Mouse (Mus musculus) neural tube, embryonic 13.5 days (tissue): Measurements from ENCODE around the gene Klhl12. TPM values are rescaled to one million over a fixed set of nuclear protein-coding genes. Genes with fewer than 3 reads are reported as not detected.
"Not testable (repeated sequence)": the region's sequence is repeated elsewhere in the genome, so short reads cannot be mapped to it uniquely, and the experiment has no call there.

Experiments used
- ATAC-seq: fragments of 200-750 bp; cut with Nextera tagmentation; 2 replicates; pipeline ENCODE4 v1.8.0; 2017; ENCODE audit warnings: low read depth, mild to moderate bottlenecking, moderate TSS enrichment, moderate library complexity
- H3K27ac ChIP-seq: fragments of 300-500 bp; sonication (generic); replicated peaks from 2 replicates; pipeline ENCODE4 v1.5.1; 2015; ENCODE audit warnings: moderate library complexity, mild to moderate bottlenecking, inconsistent platforms
- H3K27me3 ChIP-seq: fragments of 300-500 bp; sonication (generic); 2 replicates; pipeline ENCODE4 v1.6.1; 2015; ENCODE audit warnings: mild to moderate bottlenecking, inconsistent platforms
- H3K36me3 ChIP-seq: fragments of 300-500 bp; sonication (generic); 2 replicates; pipeline ENCODE4 v1.6.1; 2015; ENCODE audit warnings: mild to moderate bottlenecking, inconsistent platforms
- H3K4me1 ChIP-seq: fragments of 300-500 bp; sonication (generic); replicated peaks from 2 replicates; pipeline ENCODE4 v1.6.1; 2015; ENCODE audit warnings: inconsistent platforms
- H3K4me2 ChIP-seq: fragments of 300-500 bp; sonication (generic); 2 replicates; pipeline ENCODE4 v1.6.1; 2015; ENCODE audit warnings: inconsistent platforms, mild to moderate bottlenecking, moderate library complexity
- H3K4me3 ChIP-seq: fragments of 300-500 bp; sonication (generic); 2 replicates; pipeline ENCODE4 v1.5.1; 2015; ENCODE audit warnings: mild to moderate bottlenecking, inconsistent platforms
- H3K9ac ChIP-seq: fragments of 300-500 bp; sonication (generic); 2 replicates; pipeline ENCODE4 v1.6.1; 2015; ENCODE audit warnings: moderate library complexity, mild to moderate bottlenecking, inconsistent platforms
- H3K9me3 ChIP-seq: fragments of 300-500 bp; sonication (generic); 2 replicates; pipeline ENCODE4 v1.6.1; 2016; ENCODE audit warnings: inconsistent platforms
- WGBS: fragments of 180-500 bp; shearing (Covaris S2); methylation state at CpG from one replicate; pipeline ENCODE4 v1.1.7; 2015; 5-methylcytosine and 5-hydroxymethylcytosine counted together
- polyA plus RNA-seq: library from polyadenylated mRNA; unstranded; fragments of >200 nt; fragmentation: Nextera tagmentation; extraction: Ambion mirVana; gene quantifications from 2 replicates; pipeline ENCODE4 v1.2.1, GENCODE M21; 2015

Gene Klhl12
- polyA plus RNA-seq, 1 experiment from 2014 or later: 31.4 TPM

DNA sequence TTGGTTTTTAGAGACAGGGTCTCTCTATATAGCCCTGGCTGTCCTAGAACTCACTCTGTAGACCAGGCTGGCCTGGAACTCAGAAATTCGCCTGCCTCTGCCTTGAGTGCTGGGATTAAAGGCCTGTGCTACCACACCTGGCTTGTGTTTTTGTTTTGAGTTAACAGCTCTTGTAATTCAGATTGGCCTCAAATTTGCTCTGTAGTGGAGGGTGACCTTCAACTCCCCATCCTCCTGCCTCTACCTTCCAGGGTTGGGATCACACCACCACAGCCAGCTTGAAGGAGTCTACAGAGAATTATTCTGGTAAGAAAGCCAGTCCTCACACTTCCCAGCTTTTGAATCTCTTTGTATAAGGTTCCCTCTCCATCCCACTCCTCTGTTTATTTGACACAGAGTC, 45.6 kb downstream of the Klhl12 start:
- H3K36me3 ChIP-seq: peaks cover 27% of the 10 kb centered on the region
- no peak overlapping the region for H3K4me3 ChIP-seq
- no peak overlapping the region for H3K4me2 ChIP-seq
- H3K9ac ChIP-seq: no peak overlapping the region
- H3K27ac ChIP-seq: no peak overlapping the region
- ATAC-seq: no peak
- 100% methylated on average over 1 of the region's 1 CpGs for WGBS
- H3K4me1 ChIP-seq: peaks cover 4% of the 10 kb centered on the region
- no peaks in the 10 kb centered on the region for H3K27me3 ChIP-seq
- no peaks in the 10 kb centered on the region for H3K9me3 ChIP-seq

DNA sequence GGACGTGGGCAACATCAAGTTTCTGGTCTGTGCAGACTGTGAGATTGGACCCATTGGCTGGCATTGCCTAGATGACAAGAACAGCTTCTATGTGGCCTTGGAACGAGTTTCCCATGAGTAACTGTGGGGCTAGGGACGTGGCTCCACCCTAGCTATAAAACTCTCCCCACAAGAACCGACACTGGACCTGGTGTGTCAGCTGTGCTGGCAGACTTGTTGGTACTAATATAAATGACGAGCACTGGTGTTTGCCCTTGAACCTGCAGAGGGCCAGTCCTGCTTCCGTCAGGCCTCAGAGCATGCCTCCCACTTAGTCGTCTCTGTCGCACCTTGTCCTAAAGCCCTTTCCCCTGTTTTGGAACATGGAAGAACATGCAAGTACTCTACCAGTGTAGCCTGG, 50.9 kb downstream of the Klhl12 start:
- no peak overlapping the region for H3K4me3 ChIP-seq
- H3K4me1 ChIP-seq: no peaks in the 10 kb centered on the region
- peaks cover 53% of the 10 kb centered on the region for H3K36me3 ChIP-seq
- H3K9me3 ChIP-seq: no peaks in the 10 kb centered on the region
- WGBS: 95% methylated on average over 8 of the region's 8 CpGs
- no peaks in the 10 kb centered on the region for H3K27me3 ChIP-seq
- H3K4me2 ChIP-seq: no peak overlapping the region
- no peak overlapping the region for H3K9ac ChIP-seq
- H3K27ac ChIP-seq: no peak overlapping the region
- no peak for ATAC-seq

DNA sequence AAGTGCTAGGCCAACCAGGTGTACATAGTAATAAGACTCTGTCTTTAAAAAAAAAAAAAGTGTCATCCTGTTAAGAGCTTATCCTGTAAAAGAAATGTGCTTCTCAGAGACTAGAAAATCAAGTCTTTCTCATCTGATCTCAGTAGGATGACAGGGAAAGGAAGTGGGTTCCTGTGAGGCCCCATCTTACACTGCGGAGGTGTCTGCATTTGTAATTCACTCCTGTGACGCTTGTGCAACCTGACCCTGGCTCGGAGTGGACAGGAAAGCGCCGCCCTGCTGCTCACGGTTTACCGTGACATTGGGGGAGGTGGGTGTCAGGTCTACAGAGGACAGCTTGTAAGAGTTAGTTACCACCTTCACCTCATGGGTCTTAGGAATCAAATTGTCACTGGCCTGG, 54.7 kb downstream of the Klhl12 start:
- no peak overlapping the region for H3K4me2 ChIP-seq
- no peak overlapping the region for H3K9ac ChIP-seq
- no peak overlapping the region for H3K27ac ChIP-seq
- H3K4me1 ChIP-seq: peaks cover 24% of the 10 kb centered on the region
- H3K9me3 ChIP-seq: no peaks in the 10 kb centered on the region
- WGBS: 66% methylated on average over 7 of the region's 7 CpGs
- no peak overlapping the region for H3K4me3 ChIP-seq
- H3K36me3 ChIP-seq: peaks cover 41% of the 10 kb centered on the region
- ATAC-seq: no peak
- H3K27me3 ChIP-seq: peaks cover 37% of the 10 kb centered on the region

DNA sequence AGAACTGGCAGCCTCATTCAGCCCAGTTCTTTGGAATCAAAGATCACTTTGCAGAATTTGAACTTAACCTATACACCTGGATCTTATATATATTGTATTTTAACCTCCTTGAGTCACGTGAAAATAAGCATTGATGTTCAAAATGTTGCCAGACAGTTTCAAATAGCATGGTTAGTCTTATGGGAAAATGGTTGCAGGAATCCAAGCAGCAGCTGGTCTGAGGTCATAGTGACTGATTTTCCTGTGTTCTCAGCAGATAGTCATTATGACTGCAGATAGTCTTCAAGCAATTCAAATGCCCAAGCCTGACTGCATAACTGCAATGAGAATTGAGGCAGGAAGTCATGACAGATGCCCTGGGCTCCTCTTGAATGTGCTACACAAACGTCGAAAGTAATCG, 56.9 kb downstream of the Klhl12 start:
- H3K9me3 ChIP-seq: no peaks in the 10 kb centered on the region
- 0 out of 2 replicates have a peak overlapping the region, but pooled peaks have one; percentile 1 for H3K27ac ChIP-seq
- 33% methylated on average over 4 of the region's 4 CpGs for WGBS
- H3K4me2 ChIP-seq: no peak overlapping the region
- ATAC-seq: peak; percentile 24; the same call in 1 of the 2 replicates
- H3K9ac ChIP-seq: no peak overlapping the region
- no peak overlapping the region for H3K4me3 ChIP-seq
- H3K36me3 ChIP-seq: peaks cover 21% of the 10 kb centered on the region
- peaks cover 35% of the 10 kb centered on the region for H3K4me1 ChIP-seq
- peaks cover 39% of the 10 kb centered on the region for H3K27me3 ChIP-seq

DNA sequence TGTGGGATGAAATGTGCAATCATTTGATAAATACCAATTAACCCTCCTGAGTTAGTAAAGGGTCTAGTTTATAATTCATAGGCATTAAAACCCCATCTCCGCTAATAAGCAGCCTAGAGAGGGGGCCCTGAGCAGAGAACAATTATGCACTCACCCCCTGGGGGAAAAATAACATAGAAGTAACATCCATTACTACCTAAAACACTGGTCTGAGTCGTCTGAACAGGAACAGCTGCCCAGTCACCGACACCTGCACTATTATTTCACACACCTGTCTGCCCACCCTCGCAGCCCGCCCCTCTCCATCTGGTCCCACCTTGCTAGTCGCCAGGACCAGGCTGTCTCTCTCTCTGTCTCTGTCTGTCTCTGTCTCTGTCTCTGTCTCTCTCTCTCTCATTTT, 57.3 kb downstream of the Klhl12 start:
- Histone ChIP-seq H3K4me1 (peaks cover 35% of the 10 kb centered on the region), H3K27me3 (peaks cover 39% of the 10 kb centered on the region), H3K4me2 (peak overlapping the region; percentile 64; the same call in 1 of the 2 replicates), H3K9ac (no peak overlapping the region), H3K4me3 (no peak overlapping the region), H3K27ac (0 out of 2 replicates have a peak overlapping the region, but pooled peaks have one; percentile 1), H3K9me3 (no peaks in the 10 kb centered on the region), H3K36me3 (peaks cover 17% of the 10 kb centered on the region)
- peak; percentile 58 for ATAC-seq
- WGBS: 50% methylated on average over 6 of the region's 6 CpGs

DNA sequence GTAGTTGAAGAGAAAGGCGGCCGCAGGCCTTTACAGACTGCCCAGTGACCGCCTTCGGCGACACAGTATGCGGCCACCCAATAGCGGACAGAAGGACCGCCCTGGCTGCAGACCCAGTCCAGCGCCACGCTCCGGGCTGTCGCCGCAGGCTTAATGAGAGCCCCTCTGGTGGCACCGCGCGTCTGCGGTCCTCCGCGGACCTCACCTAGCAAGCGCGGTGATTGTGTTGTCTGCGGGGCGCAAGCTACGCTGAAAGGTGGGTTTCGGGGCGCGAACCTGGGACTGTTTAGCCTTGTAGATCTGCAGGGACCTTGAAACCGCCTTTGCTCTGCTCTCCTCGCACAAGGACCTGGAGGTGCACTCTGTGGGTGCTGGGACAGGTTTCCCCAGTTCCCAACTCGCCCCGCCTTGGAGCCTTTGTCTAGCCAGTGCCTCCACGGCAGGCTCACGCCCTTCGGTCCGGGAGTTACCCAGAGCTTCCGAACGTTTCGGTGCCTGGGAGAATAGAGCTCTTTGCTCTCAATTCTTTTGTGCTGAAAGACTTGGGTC, 58.1 kb downstream of the Klhl12 start:
- peak; percentile 50; the same call in 1 of the 2 replicates for ATAC-seq
- H3K36me3 ChIP-seq: 0 out of 2 replicates have a peak, but pooled peaks cover 9% of the 10 kb centered on the region
- H3K9me3 ChIP-seq: no peaks in the 10 kb centered on the region
- H3K27ac ChIP-seq: no peak overlapping the region
- H3K4me2 ChIP-seq: peak overlapping the region; percentile 64
- H3K4me3 ChIP-seq: peak overlapping the region; percentile 36
- peaks cover 39% of the 10 kb centered on the region for H3K27me3 ChIP-seq
- peaks cover 35% of the 10 kb centered on the region for H3K4me1 ChIP-seq
- peak overlapping the region; percentile 66 for H3K9ac ChIP-seq
- 1% methylated on average over 38 of the region's 38 CpGs for WGBS

DNA sequence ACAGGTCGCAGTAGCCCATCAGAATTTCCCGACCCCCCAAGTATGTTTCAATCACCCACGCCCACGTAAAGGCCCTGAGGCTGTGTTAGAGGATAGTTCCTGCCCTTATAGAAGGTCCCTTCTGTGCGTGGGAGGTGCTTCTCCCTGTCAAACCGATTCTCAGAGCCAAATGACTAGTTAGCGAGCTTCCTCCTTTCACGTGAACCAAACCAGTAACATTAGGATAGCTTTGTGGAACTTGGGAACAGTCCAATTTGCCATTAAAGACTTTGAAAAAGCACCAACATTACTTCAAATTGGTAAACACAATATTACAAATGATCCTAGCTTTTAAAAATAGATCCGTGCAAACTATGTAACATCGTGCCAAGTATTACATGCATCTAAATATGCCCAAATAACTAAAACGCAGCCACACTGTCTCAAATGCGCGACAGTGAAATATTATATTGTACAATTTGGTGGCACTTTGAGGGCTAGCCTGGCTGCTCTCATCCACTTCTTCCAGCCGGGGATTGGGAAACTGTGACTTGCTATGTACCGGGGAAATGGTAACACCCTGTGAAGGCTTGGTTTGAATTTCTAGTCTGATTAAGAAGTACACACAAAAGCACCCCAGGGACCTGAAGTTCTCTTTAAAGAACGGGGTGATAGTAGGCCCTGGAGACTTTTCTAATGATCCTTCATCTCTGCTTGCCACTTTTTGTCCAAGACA, 58.7 kb downstream of the Klhl12 start:
- Histone ChIP-seq H3K27ac (no peak overlapping the region), H3K4me1 (peaks cover 35% of the 10 kb centered on the region), H3K9me3 (no peaks in the 10 kb centered on the region), H3K36me3 (0 out of 2 replicates have a peak, but pooled peaks cover 5% of the 10 kb centered on the region), H3K4me3 (peak overlapping the region; percentile 36; the same call in 1 of the 2 replicates), H3K4me2 (peak overlapping the region; percentile 64), H3K9ac (no peak overlapping the region), H3K27me3 (peaks cover 39% of the 10 kb centered on the region)
- no peak for ATAC-seq
- 42% methylated on average over 16 of the region's 16 CpGs for WGBS

DNA sequence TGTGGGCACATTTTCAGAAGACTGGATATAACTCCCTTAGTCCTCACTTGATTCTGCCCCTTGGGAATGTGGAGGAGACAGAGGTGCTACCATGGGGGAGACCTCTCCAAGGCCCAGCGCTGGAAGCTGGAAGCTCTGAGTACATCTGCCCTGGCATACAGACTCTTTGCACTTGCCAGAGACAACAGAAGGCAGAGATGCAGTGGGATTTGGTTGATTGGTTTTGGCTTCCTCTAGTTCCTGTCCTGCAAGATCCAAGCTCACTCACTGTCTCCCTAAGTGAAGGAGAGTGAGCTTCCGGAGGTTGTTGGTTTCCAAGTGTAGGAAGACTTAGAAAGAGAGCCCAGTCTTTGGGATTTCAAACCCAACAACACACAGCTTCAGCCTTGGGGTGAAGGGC, 60.6 kb downstream of the Klhl12 start:
- no peak overlapping the region for H3K4me3 ChIP-seq

DNA sequence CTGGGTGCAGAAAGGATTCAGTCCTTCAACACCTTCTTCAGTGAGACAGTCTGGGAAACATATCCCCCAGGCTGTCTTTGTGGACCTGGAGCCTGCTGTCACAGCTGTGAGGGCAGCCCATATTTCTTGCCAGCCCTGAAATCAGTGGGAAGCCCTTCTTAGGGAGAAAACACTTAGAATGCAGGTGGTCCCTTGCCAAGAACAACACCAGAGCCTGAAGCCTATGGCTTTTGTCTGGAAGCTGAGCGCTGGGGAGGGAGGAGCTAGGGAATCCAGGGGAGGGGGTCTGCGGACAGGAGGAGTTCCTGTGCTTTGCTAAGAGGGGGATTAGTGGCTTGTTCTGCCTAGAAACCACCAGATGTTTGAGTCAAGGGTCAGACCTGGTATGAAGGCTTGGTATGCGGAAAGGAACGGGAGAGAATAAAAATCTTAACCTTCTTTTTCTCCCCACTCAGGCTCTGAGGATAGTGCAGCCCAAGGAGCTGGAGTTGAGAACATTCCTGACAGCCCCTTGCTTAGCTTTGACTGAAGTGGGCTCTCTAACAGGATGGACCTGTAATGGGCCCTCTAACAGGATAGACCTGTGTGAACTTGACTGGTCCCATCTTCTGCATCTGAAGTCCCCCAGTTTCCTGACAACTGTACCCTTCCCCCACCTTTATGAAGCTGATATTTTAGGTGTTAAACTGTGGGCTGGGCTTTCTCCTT, 61.3 kb downstream of the Klhl12 start:
- Histone ChIP-seq H3K36me3 (no peaks in the 10 kb centered on the region), H3K4me3 (no peak overlapping the region), H3K27ac (peak overlapping the region; percentile 38; the same call in 1 of the 2 replicates), H3K9ac (no peak overlapping the region), H3K27me3 (peaks cover 35% of the 10 kb centered on the region), H3K4me1 (peaks cover 33% of the 10 kb centered on the region), H3K4me2 (no peak overlapping the region), H3K9me3 (no peaks in the 10 kb centered on the region)
- ATAC-seq: 0 out of 2 replicates have a peak, but pooled peaks have one; percentile 24
- WGBS: 30% methylated on average over 4 of the region's 4 CpGs

More for the DNA sequence above, 60.6 kb downstream of the Klhl12 start:
- Histone ChIP-seq H3K4me1 (peaks cover 35% of the 10 kb centered on the region), H3K9me3 (no peaks in the 10 kb centered on the region), H3K36me3 (no peaks in the 10 kb centered on the region), H3K27me3 (peaks cover 39% of the 10 kb centered on the region), H3K9ac (no peak overlapping the region), H3K27ac (peak overlapping the region; percentile 25; the same call in 1 of the 2 replicates), H3K4me2 (no peak overlapping the region)
- ATAC-seq: no peak
- 82% methylated on average over 2 of the region's 2 CpGs for WGBS

DNA sequence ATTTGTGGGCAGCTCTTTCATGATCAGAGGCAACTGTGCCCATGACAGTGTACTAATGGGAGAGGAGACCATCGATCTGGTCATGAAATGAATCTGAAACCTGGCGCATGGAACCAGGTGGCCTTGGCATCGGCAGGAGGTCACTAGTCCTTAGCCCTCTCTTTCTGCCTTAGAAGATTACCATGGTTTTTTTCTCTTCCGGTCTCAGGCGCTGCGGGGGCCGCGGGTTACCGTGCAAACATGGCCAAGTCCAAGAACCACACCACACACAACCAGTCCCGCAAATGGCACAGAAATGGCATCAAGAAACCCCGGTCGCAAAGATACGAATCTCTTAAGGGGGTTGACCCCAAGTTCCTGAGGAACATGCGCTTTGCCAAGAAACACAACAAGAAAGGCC, 62.5 kb downstream of the Klhl12 start:
- H3K27ac ChIP-seq, ATAC-seq, H3K4me3 ChIP-seq, H3K4me2 ChIP-seq, H3K9me3 ChIP-seq, H3K36me3 ChIP-seq, H3K9ac ChIP-seq: not testable (repeated sequence)
- Histone ChIP-seq H3K27me3 (peaks cover 24% of the 10 kb centered on the region), H3K4me1 (peaks cover 21% of the 10 kb centered on the region)
- 93% methylated on average over 14 of the region's 14 CpGs for WGBS

DNA sequence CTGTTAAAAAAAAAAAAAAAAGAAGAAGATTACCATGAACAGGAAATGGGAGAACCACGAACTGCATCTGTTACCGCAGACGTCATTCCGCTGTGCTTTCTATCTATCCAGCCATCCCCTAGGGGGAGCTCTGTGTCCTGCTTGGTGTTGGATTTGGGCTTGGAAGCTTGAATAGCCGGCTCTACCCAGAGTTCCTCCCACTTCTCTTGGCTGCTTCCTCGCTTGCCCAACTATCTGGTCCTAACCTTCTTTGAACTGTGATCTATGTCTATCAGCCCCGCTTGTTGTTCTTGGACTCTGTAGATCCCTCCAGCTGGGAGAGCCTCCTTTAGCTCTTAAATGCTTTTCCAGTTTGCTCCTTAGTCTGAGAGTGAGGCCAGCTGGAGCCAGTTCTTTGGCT, 63.3 kb downstream of the Klhl12 start:
- Histone ChIP-seq H3K9me3 (no peaks in the 10 kb centered on the region), H3K4me1 (peaks cover 13% of the 10 kb centered on the region), H3K36me3 (no peaks in the 10 kb centered on the region), H3K27me3 (peaks cover 16% of the 10 kb centered on the region), H3K27ac (no peak overlapping the region), H3K9ac (no peak overlapping the region), H3K4me3 (no peak overlapping the region), H3K4me2 (no peak overlapping the region)
- peak; percentile 40; the same call in 1 of the 2 replicates for ATAC-seq
- 16% methylated on average over 7 of the region's 7 CpGs for WGBS

DNA sequence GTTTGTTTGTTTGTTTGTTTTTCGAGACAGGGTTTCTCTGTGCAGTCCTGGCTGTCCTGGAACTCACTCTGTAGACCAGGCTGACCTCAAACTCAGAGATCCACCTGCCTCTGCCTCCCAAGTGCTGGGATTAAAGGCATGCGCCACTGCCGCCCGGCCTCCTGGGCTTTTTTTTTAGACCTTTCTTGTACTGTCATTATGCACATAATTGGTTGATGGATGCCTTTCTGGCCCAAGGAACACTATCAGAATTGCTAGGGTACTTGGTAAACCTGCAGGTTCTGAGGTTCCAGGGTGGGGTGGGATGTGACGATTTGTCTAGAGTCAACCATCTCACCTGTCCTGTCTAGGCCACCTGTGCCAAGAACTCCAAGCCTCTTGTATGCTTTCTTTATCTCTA, 63.9 kb downstream of the Klhl12 start:
- Histone ChIP-seq H3K27me3 (peaks cover 10% of the 10 kb centered on the region), H3K4me1 (peaks cover 11% of the 10 kb centered on the region)
- not testable (repeated sequence) for H3K4me2 ChIP-seq, H3K9ac ChIP-seq, ATAC-seq, H3K36me3 ChIP-seq, H3K9me3 ChIP-seq, H3K27ac ChIP-seq, H3K4me3 ChIP-seq
- WGBS: 95% methylated on average over 5 of the region's 5 CpGs
